In the genomic region with DNA sequence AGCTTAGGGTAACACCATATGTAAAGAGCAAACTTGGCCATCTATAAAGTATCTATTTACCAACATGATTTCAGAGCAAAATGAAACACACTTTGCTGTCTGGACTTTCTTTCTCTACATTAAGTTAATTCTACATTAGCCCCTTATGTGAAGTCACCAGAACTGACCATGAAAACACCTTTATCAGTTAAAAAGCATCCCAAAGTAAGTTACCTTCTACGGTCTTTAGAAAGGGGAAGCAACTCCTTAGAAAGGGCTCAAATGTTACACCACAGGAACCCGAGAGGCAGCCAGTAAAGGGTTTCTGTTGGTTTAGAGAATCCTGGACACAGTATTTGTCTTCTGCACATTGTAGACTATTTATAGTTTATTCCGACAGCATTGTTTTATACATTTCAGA, we compare ENCODE assay signal across 29 mouse cellular contexts.
DNase-seq lines count a peak whose midpoint lies in the region; ATAC-seq and TF ChIP-seq lines count a peak whose summit lies in the region.
"Had no signal": no experiment of that assay in that cellular context is flagged by ENCODE, and none has a peak within 500 bp of the region (broad histone marks: within the 10 kb centered on the region; RNA-seq: fewer than 3 reads in every experiment).

No protein-coding gene starts in this region.

- peaks cover 7% of the 10 kb centered on the region for H3K4me1 ChIP-seq in heart, adult 2 months (ENCODE audit: control insufficient read depth, insufficient read depth, low read length)
- H3K4me1 ChIP-seq in heart, embryonic 12.5 days (replicated peaks): peaks cover 37% of the 10 kb centered on the region
- peaks cover 0 to 4% of the 10 kb centered on the region in 2 experiments; a peak in 2 of 4 replicates for H3K4me1 ChIP-seq in MEL (ENCODE audit: control insufficient read depth in 1 of 2, insufficient read depth in 2 of 2, low read length in 2 of 2)

- peak overlapping the region; percentile 32; the same call in 1 of the 2 replicates for H3K4me3 ChIP-seq in heart, adult 2 months
- H3K4me3 ChIP-seq in heart, embryonic 12.5 days: no peak overlapping the region
- no peak overlapping the region for H3K4me3 ChIP-seq in MEL (ENCODE audit: control insufficient read depth in 1 of 2, insufficient read depth in 1 of 2, low read depth in 2 of 2, low read length in 2 of 2)
- H3K4me3 ChIP-seq: embryonic facial prominence, embryonic 10.5 days; embryonic facial prominence, embryonic 13.5 days; erythroblast, embryonic 14.5 days; forebrain, embryonic 12.5 days; forebrain, embryonic 15.5 days; heart, embryonic 13.5 days; hindbrain, embryonic 10.5 days; hindbrain, embryonic 13.5 days; intestine, embryonic 15.5 days had no signal

- H3K27me3 ChIP-seq in heart, adult 2 months (ENCODE audit: control insufficient read depth, insufficient read depth, low read length): no peaks in the 10 kb centered on the region
- no peaks in the 10 kb centered on the region for H3K27me3 ChIP-seq in heart, embryonic 12.5 days (replicated peaks)
- H3K27me3 ChIP-seq in MEL (ENCODE audit: control insufficient read depth in 1 of 2, insufficient read depth in 2 of 2, low read length in 2 of 2): no peaks in the 10 kb centered on the region
- H3K27me3 ChIP-seq: embryonic facial prominence, embryonic 13.5 days; forebrain, embryonic 12.5 days; forebrain, embryonic 15.5 days; heart, embryonic 13.5 days; hindbrain, embryonic 13.5 days; intestine, embryonic 15.5 days; Patski had no signal

- H3K79me2 ChIP-seq in heart, adult 2 months (replicated peaks; ENCODE audit: control insufficient read depth, insufficient read depth, low read length): peaks cover 2% of the 10 kb centered on the region
- peaks cover 8% of the 10 kb centered on the region; the same call in 1 of the 2 replicates for H3K79me2 ChIP-seq in MEL (ENCODE audit: control insufficient read depth, insufficient read depth, low read length, poor library complexity)

- peak overlapping the region; percentile 75 for H3K27ac ChIP-seq in heart, adult 2 months
- H3K27ac ChIP-seq in heart, embryonic 12.5 days (ENCODE audit: poor library complexity, severe bottlenecking): no peak overlapping the region
- no peak overlapping the region for H3K27ac ChIP-seq in MEL (ENCODE audit: control insufficient read depth, low read depth, low read length)
- H3K27ac ChIP-seq: embryonic facial prominence, embryonic 10.5 days; embryonic facial prominence, embryonic 13.5 days; forebrain, embryonic 12.5 days; forebrain, embryonic 15.5 days; heart, embryonic 13.5 days; hindbrain, embryonic 10.5 days; hindbrain, embryonic 13.5 days; intestine, embryonic 15.5 days had no signal

- no peak overlapping the region for H3K9ac ChIP-seq in heart, adult 2 months (ENCODE audit: low read depth, low read length)
- no peak overlapping the region for H3K9ac ChIP-seq in heart, embryonic 12.5 days
- H3K9ac ChIP-seq in MEL (ENCODE audit: control insufficient read depth, low read depth, low read length, poor library complexity, severe bottlenecking): no peak overlapping the region
- H3K9ac ChIP-seq: embryonic facial prominence, embryonic 13.5 days; forebrain, embryonic 12.5 days; forebrain, embryonic 15.5 days; heart, embryonic 13.5 days; hindbrain, embryonic 13.5 days; intestine, embryonic 15.5 days had no signal

- TF ChIP-seq EP300 in heart, adult 2 months (IDR thresholded peaks at IDR 0.05; ENCODE audit: insufficient read depth, low read depth, low read length): no peak
- TF ChIP-seq EP300 in MEL (IDR thresholded peaks at IDR 0.05; ENCODE audit: low read depth in 1 of 2, low read length in 2 of 2): no peak

- no peak for ATAC-seq in heart, embryonic 12.5 days (ENCODE audit: insufficient number of reproducible peaks, low FRiP score)
- no peak for ATAC-seq in frontal cortex, adult (ENCODE audit: low TSS enrichment)
- ATAC-seq: CD4-positive, CD25-positive, alpha-beta regulatory T cell, adult 4 months; forebrain, embryonic 15.5 days; hindbrain, embryonic 16.5 days; intestine, embryonic 15.5 days; Patski had no signal

- TF ChIP-seq POLR2A in heart, adult 2 months (IDR thresholded peaks at IDR 0.05; ENCODE audit: insufficient read depth, low read depth, low read length): no peak
- no peak for TF ChIP-seq POLR2A in MEL (IDR thresholded peaks at IDR 0.05; ENCODE audit: control insufficient read depth in 1 of 2, insufficient read depth in 1 of 2, low read depth in 1 of 2, low read length in 2 of 2, poor library complexity in 1 of 2)

- H3K4me2 ChIP-seq in heart, embryonic 12.5 days: no peak overlapping the region
- H3K4me2 ChIP-seq: embryonic facial prominence, embryonic 13.5 days; forebrain, embryonic 12.5 days; forebrain, embryonic 15.5 days; heart, embryonic 13.5 days; hindbrain, embryonic 13.5 days; intestine, embryonic 15.5 days had no signal

- DNase-seq in heart, adult 2 months: no peak
- DNase-seq in 416B (ENCODE audit: low read depth) (peak; percentile 37), MEL (ENCODE audit: low read depth, low spot score) (peak; percentile 17)
- no peak for DNase-seq in cerebellum, adult 9-10 months
- DNase-seq: adrenal gland, adult 2 months; adrenal gland, postnatal 14 days; cerebellum, adult 11 months; cerebellum, adult 2 months; cerebellum, postnatal 10 days; cerebellum, postnatal 36 days; embryo, embryonic 11 days; gastrocnemius, postnatal 25 days; heart, postnatal 36 days; kidney, adult 11 months; kidney, adult 8-10 months had no signal

- H3K36me3 ChIP-seq in heart, adult 2 months (ENCODE audit: control insufficient read depth, insufficient read depth, low read length): peaks cover 7% of the 10 kb centered on the region
- H3K36me3 ChIP-seq in heart, embryonic 12.5 days: no peaks in the 10 kb centered on the region
- peaks cover 0 to 11% of the 10 kb centered on the region in 2 experiments; a peak in 2 of 4 replicates for H3K36me3 ChIP-seq in MEL (ENCODE audit: control insufficient read depth in 1 of 2, insufficient read depth in 2 of 2, low read length in 2 of 2)
- H3K36me3 ChIP-seq: embryonic facial prominence, embryonic 10.5 days; embryonic facial prominence, embryonic 13.5 days; forebrain, embryonic 12.5 days; forebrain, embryonic 15.5 days; hindbrain, embryonic 10.5 days; hindbrain, embryonic 13.5 days; intestine, embryonic 15.5 days had no signal

- no peak for TF ChIP-seq CTCF in heart, adult 2 months (IDR thresholded peaks at IDR 0.05)
- TF ChIP-seq CTCF in MEL (IDR thresholded peaks at IDR 0.05 in 2 of 3, conservative IDR thresholded peaks at IDR 0.05 in 1 of 3; ENCODE audit: control insufficient read depth in 1 of 3, insufficient read depth in 1 of 3, low read depth in 2 of 3, low read length in 3 of 3, poor library complexity in 1 of 3, severe bottlenecking in 1 of 3): no peak

- no peak for TF ChIP-seq RAD21 in MEL (IDR thresholded peaks at IDR 0.05; ENCODE audit: low read depth, low read length)

- intact Hi-C loops in heart, adult 2 months (cut with DNase I): no loop called here

- H3K9me3 ChIP-seq in heart, embryonic 12.5 days (replicated peaks): no peaks in the 10 kb centered on the region
- no peaks in the 10 kb centered on the region for H3K9me3 ChIP-seq in MEL (replicated peaks; ENCODE audit: insufficient read depth, low read length)
- H3K9me3 ChIP-seq: embryonic facial prominence, embryonic 10.5 days; embryonic facial prominence, embryonic 13.5 days; forebrain, embryonic 12.5 days; forebrain, embryonic 15.5 days; heart, embryonic 13.5 days; hindbrain, embryonic 10.5 days; hindbrain, embryonic 13.5 days; intestine, embryonic 15.5 days had no signal

- 40% methylated on average over 3 of the region's 3 CpGs for WGBS in heart, adult 2 months
- 79% methylated on average over 3 of the region's 3 CpGs for WGBS in heart, embryonic 12.5 days

TF ChIP-seq in MEL, 35 proteins besides CTCF, POLR2A, EP300 and RAD21:
- TF ChIP-seq TBP (IDR thresholded peaks at IDR 0.05; ENCODE audit: low read depth, low read length) (peak; percentile 89), NRF1 (IDR thresholded peaks at IDR 0.05; ENCODE audit: insufficient read depth, low read depth, low read length, poor library complexity, severe bottlenecking) (no peak)

Comparison
In these comparisons a context has a peak if more than half of its experiments do, and no peak if none do; other contexts are left out.
1. DNase-seq: peak in 416B (single experiment) and MEL (single experiment); none in heart, adult 2 months (0 of 2) and cerebellum, adult 9-10 months (single experiment).